Mouse (Mus musculus) ES-Bruce4 (cell line): ENCODE results near the gene Tcte1. TPM values are rescaled to one million over a fixed set of nuclear protein-coding genes. Genes with fewer than 3 reads are reported as not detected.

Experiments used
- H3K27ac ChIP-seq: 2 replicates; pipeline ENCODE4 v1.5.1; 2012; ENCODE audit warnings: low read length, inconsistent platforms; ENCODE audit not compliant: insufficient read depth
- H3K27me3 ChIP-seq: 2 replicates; pipeline ENCODE4 v1.6.1; 2012; ENCODE audit warnings: mild to moderate bottlenecking, low read length, inconsistent platforms; ENCODE audit not compliant: control insufficient read depth, poor library complexity, insufficient read depth, severe bottlenecking
- H3K36me3 ChIP-seq: 2 replicates; pipeline ENCODE4 v1.6.1; 2012; ENCODE audit warnings: inconsistent platforms, mild to moderate bottlenecking, low read length, moderate library complexity; ENCODE audit not compliant: control insufficient read depth, poor library complexity, insufficient read depth, severe bottlenecking
- H3K4me1 ChIP-seq: one replicate; pipeline ENCODE4 v1.8.1; 2011; ENCODE audit warnings: low read length; ENCODE audit not compliant: control insufficient read depth, insufficient read depth
- H3K4me3 ChIP-seq: 2 replicates; pipeline ENCODE4 v1.5.1; 2011; ENCODE audit warnings: low read depth, mild to moderate bottlenecking, low read length
- H3K9ac ChIP-seq: 2 replicates; pipeline ENCODE4 v1.6.1; 2012; ENCODE audit warnings: low read depth, mild to moderate bottlenecking, inconsistent platforms; ENCODE audit not compliant: poor library complexity, severe bottlenecking
- H3K9me3 ChIP-seq: replicated peaks from 2 replicates; pipeline ENCODE4 v1.6.1; 2012; ENCODE audit warnings: mild to moderate bottlenecking, low read length, inconsistent platforms; ENCODE audit not compliant: control insufficient read depth, poor library complexity, insufficient read depth, severe bottlenecking
- CTCF ChIP-seq: IDR thresholded peaks from one replicate; pipeline ENCODE4 v1.8.1; 2011; ENCODE audit warnings: low read depth, low read length
- EP300 ChIP-seq: IDR thresholded peaks from 2 replicates; pipeline ENCODE4 v1.6.1; 2011; ENCODE audit warnings: low read depth, low read length; ENCODE audit not compliant: insufficient read depth
- POLR2A ChIP-seq: IDR thresholded peaks from one replicate; pipeline ENCODE4 v1.8.1; 2011; ENCODE audit warnings: low read length; ENCODE audit not compliant: insufficient read depth
- polyA plus RNA-seq: library from polyadenylated mRNA; stranded (reverse); fragments of >200 nt; gene quantifications from 2 replicates; pipeline ENCODE4 v1.2.4, GENCODE M21; 2011; ENCODE audit warnings: low read depth; ENCODE audit not compliant: missing spikeins, insufficient read depth, insufficient read length

Tcte1 gene
- polyA plus RNA-seq, 1 experiment = not detected

DNA sequence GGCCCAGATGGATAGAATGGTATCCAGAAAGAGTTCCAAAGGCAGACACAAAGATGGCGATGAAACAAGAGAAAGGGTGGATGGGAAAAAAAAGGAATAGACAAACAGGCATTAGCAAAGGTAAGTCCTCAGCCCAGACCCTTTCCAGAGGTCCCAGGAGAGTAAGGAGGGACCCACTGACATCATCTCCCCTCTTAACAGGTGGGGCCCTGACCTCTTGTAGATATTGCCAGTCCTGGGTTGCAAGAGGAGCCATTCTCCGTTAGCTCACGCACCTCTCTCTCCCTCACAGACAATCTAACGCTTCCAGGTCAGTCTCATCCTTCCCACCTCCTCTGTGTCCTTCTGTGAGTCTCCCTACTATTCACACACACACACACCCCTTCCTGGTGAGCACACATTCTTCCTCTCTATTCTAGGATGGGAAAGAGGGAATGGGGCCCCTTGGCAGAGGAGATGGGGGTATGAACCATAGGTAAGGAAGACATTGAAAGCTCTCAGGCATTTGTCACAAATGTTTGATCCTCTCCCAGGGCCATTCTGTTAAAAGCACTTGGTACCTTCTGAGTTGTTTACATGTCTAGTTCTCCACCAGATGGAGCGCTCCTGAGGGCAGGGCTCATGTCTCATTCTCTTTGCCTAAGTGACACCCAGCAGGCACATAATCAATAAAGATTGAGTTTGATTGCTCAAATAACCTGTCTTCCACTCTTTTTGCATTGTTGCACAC, 24.4 kb downstream of the Tcte1 start:
- peaks cover 3% of the 10 kb centered on the region for H3K4me1 ChIP-seq
- no peak overlapping the region for H3K27ac ChIP-seq
- no peaks in the 10 kb centered on the region for H3K9me3 ChIP-seq
- no peak for TF ChIP-seq CTCF
- TF ChIP-seq EP300 = no peak
- no peak for TF ChIP-seq POLR2A
- H3K4me3 ChIP-seq = no peak overlapping the region
- no peak overlapping the region for H3K9ac ChIP-seq
- no peaks in the 10 kb centered on the region for H3K36me3 ChIP-seq
- H3K27me3 ChIP-seq = no peaks in the 10 kb centered on the region

- peak overlapping the region; percentile 91 for H3K9ac ChIP-seq
- peak overlapping the region; percentile 54 for H3K4me3 ChIP-seq
- no peaks in the 10 kb centered on the region for H3K9me3 ChIP-seq
- H3K36me3 ChIP-seq = no peaks in the 10 kb centered on the region
- TF ChIP-seq POLR2A (no peak), CTCF (peak; percentile 24), EP300 (no peak)
- H3K27me3 ChIP-seq = no peaks in the 10 kb centered on the region
- peaks cover 1% of the 10 kb centered on the region for H3K4me1 ChIP-seq
- H3K27ac ChIP-seq = no peak overlapping the region
These were observed 25.6 kb downstream of the Tcte1 start for GRCm38 (mm10) chr17:45548541-45549512.

DNA sequence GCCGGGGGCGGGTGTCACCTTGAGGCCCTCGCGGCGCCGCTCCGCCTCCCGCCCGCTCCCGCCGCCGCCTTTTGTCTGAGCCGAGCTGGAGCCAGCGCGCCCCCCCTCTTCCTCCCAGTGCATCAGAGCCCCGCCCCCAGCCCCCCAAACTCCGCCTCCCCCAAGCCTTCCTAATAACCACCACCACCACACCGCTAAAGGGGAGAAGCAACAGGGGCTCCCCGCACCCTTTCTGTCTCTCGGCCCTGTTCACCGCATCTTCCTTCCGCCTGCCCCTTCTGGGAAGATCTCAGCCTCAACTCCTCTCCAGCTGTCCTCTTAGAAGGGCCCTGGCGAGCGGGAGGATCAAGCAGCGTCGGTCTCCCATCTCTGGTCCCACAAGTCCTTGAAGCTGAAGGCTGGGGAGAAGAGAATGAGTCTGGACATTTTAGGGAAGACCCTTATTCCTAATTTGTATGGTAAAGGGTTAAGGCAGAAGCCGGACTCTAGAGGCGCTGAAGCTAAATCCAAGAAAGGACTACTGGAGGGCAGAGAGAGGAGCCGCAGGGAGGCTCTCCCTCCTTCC, 26.5 kb downstream of the Tcte1 start, which contains the start of gene Tmem151b:
TSS of gene Tmem151b (minus strand) at position 61 of the 565 bp plus-strand sequence.
- Histone ChIP-seq H3K36me3 (no peaks in the 10 kb centered on the region), H3K27ac (no peak within 1 kb of the TSS), H3K9me3 (no peaks in the 10 kb centered on the region), H3K4me1 (no peaks in the 10 kb centered on the region), H3K4me3 (peak within 1 kb of the TSS; percentile 70), H3K27me3 (no peaks in the 10 kb centered on the region), H3K9ac (peak within 1 kb of the TSS; percentile 91)
- TF ChIP-seq CTCF (no peak), POLR2A (no peak), EP300 (no peak)

DNA sequence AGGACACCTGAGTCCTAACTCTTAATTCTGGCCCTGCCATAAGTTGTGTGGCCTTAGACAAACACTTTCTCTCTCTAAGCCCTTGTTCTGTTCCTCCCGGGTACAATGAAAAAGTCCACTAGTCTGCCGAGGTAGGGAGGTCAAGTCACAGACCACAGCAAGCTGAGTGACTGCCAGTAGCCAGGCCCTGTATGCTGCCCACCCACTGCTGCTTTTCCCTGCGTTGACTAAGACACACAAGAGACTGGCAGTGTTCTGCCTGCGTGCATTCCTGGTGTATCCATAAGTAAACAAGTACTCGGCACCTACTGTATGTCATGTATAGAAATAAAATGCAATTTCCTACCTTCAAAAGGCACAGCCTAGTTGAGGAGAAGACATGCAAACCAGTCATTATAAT, 27.0 kb downstream of the Tcte1 start:
- H3K4me1 ChIP-seq = no peaks in the 10 kb centered on the region
- no peaks in the 10 kb centered on the region for H3K27me3 ChIP-seq
- H3K9ac ChIP-seq = peak overlapping the region; percentile 91

GRCm38 (mm10) chr17:45551249-45551796, 28.1 kb downstream of the Tcte1 start:
- H3K27me3 ChIP-seq = no peaks in the 10 kb centered on the region

More for the DNA sequence above, 27.0 kb downstream of the Tcte1 start:
- Histone ChIP-seq H3K27ac (no peak overlapping the region), H3K4me3 (no peak overlapping the region), H3K36me3 (no peaks in the 10 kb centered on the region), H3K9me3 (no peaks in the 10 kb centered on the region)
- TF ChIP-seq EP300 (no peak), POLR2A (no peak), CTCF (no peak)

More at GRCm38 (mm10) chr17:45551249-45551796, 28.1 kb downstream of the Tcte1 start:
- TF ChIP-seq CTCF = no peak
- no peak for TF ChIP-seq POLR2A
- TF ChIP-seq EP300 = no peak
- Histone ChIP-seq H3K27ac (no peak overlapping the region), H3K4me3 (no peak overlapping the region), H3K36me3 (no peaks in the 10 kb centered on the region), H3K9ac (no peak overlapping the region), H3K9me3 (no peaks in the 10 kb centered on the region), H3K4me1 (no peaks in the 10 kb centered on the region)
